In the genomic region with DNA sequence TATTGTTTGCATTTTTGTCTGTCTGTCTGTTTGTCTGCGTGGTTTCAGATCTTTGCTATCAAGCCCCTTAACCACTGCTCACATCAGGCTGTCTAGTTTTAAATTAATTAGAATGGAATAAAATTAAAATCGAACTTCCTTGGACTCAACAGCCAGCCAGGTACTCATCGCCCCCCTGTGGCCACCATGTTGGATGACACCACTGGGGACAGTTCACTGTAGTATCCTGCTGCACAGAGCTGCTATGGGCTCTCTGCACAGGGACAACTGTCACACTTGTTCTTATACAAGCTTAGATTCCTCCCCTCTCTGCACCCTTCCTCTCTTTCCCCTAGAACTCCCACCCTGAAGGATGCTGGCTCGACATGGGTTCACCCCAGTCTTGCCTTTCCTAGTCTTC, we compare ENCODE assay signal across 10 mouse cellular contexts. TPM values are rescaled to one million over a fixed set of nuclear protein-coding genes. Genes with fewer than 3 reads are reported as not detected.
DNase-seq lines count a peak whose midpoint lies in the region; ATAC-seq and TF ChIP-seq lines count a peak whose summit lies in the region.
"Had no signal": no experiment of that assay in that cellular context is flagged by ENCODE, and none has a peak within 500 bp of the region (broad histone marks: within the 10 kb centered on the region; RNA-seq: fewer than 3 reads in every experiment).

No protein-coding gene starts in this region.

- 36% methylated on average over 4 of the region's 4 CpGs for WGBS in hindbrain, embryonic 11.5 days
- WGBS in hindbrain, embryonic 12.5 days = 32% methylated on average over 4 of the region's 4 CpGs
- WGBS in lung, postnatal 0 days = 25% methylated on average over 4 of the region's 4 CpGs

- H3K36me3 ChIP-seq in hindbrain, embryonic 11.5 days (ENCODE audit: control insufficient read depth, insufficient read depth, low read length) = no peaks in the 10 kb centered on the region
- H3K36me3 ChIP-seq in hindbrain, embryonic 12.5 days = peaks cover 42% of the 10 kb centered on the region
- no peaks in the 10 kb centered on the region for H3K36me3 ChIP-seq in lung, postnatal 0 days (ENCODE audit: insufficient read depth, low read length)

- no peak for TF ChIP-seq EP300 in lung, postnatal 0 days (IDR thresholded peaks at IDR 0.05)

- no peaks in the 10 kb centered on the region for H3K4me1 ChIP-seq in hindbrain, embryonic 11.5 days (replicated peaks; ENCODE audit: control insufficient read depth, insufficient read depth, low read length)
- no peaks in the 10 kb centered on the region; the same call in 1 of the 2 replicates for H3K4me1 ChIP-seq in hindbrain, embryonic 12.5 days
- no peaks in the 10 kb centered on the region for H3K4me1 ChIP-seq in lung, postnatal 0 days (ENCODE audit: insufficient read depth, low read depth, low read length)

- no peak overlapping the region for H3K4me2 ChIP-seq in hindbrain, embryonic 11.5 days (replicated peaks; ENCODE audit: low read depth, low read length)
- H3K4me2 ChIP-seq in hindbrain, embryonic 12.5 days (replicated peaks) = no peak overlapping the region
- H3K4me2 ChIP-seq in lung, postnatal 0 days (replicated peaks; ENCODE audit: low read depth, low read length) = no peak overlapping the region

- peak; percentile 66 for TF ChIP-seq CTCF in lung, postnatal 0 days (IDR thresholded peaks at IDR 0.05)

- H3K9ac ChIP-seq in hindbrain, embryonic 11.5 days (ENCODE audit: low read depth, low read length) = no peak overlapping the region
- H3K9ac ChIP-seq in hindbrain, embryonic 12.5 days = no peak overlapping the region
- no peak overlapping the region for H3K9ac ChIP-seq in lung, postnatal 0 days (replicated peaks; ENCODE audit: low read depth)

- no peak for ATAC-seq in hindbrain, embryonic 11.5 days (ENCODE audit: low FRiP score)
- no peak; the same call in 1 of the 2 replicates for ATAC-seq in hindbrain, embryonic 12.5 days (ENCODE audit: low FRiP score)
- ATAC-seq in lung, postnatal 0 days = no peak
- ATAC-seq in monocyte, adult 5-6 weeks (replicated peaks; ENCODE audit: insufficient number of reproducible peaks, low FRiP score, low TSS enrichment, poor library complexity, severe bottlenecking) = no peak

- DNase-seq in hindbrain, embryonic 11.5 days (ENCODE audit: low spot score) = peak; percentile 52
- peak; percentile 30 for DNase-seq in CD4-positive helper T cell, adult 2 months (ENCODE audit: low read depth, low spot score)
- DNase-seq in brain, adult 2 months (ENCODE audit: low read depth, low spot score) = peak; percentile 65
- no peak for DNase-seq in lung, postnatal 0 days (ENCODE audit: low spot score)
- no peak for DNase-seq in ovary, postnatal 14 days (ENCODE audit: low spot score)
- no peak for DNase-seq in right cerebral cortex, postnatal 14 days

- no peak overlapping the region for H3K27ac ChIP-seq in hindbrain, embryonic 11.5 days (ENCODE audit: low read depth, low read length)
- no peak overlapping the region for H3K27ac ChIP-seq in hindbrain, embryonic 12.5 days
- H3K27ac ChIP-seq in lung, postnatal 0 days (ENCODE audit: low read length) = no peak overlapping the region

- no peak overlapping the region for H3K4me3 ChIP-seq in hindbrain, embryonic 11.5 days (ENCODE audit: low read depth, low read length)
- no peak overlapping the region for H3K4me3 ChIP-seq in hindbrain, embryonic 12.5 days
- no peak overlapping the region for H3K4me3 ChIP-seq in lung, postnatal 0 days (ENCODE audit: low read depth, low read length)

- no peaks in the 10 kb centered on the region for H3K27me3 ChIP-seq in hindbrain, embryonic 11.5 days (ENCODE audit: control insufficient read depth, insufficient read depth, low read length)
- no peaks in the 10 kb centered on the region for H3K27me3 ChIP-seq in hindbrain, embryonic 12.5 days
- H3K27me3 ChIP-seq in lung, postnatal 0 days (replicated peaks; ENCODE audit: insufficient read depth, low read length) = no peaks in the 10 kb centered on the region

- H3K9me3 ChIP-seq in hindbrain, embryonic 11.5 days (ENCODE audit: control insufficient read depth, low read length) = no peaks in the 10 kb centered on the region
- no peaks in the 10 kb centered on the region for H3K9me3 ChIP-seq in hindbrain, embryonic 12.5 days (replicated peaks)
- no peaks in the 10 kb centered on the region for H3K9me3 ChIP-seq in lung, postnatal 0 days (ENCODE audit: low read length)

RNA-seq across cellular contexts. Expression of gene Shank1, which starts 7.9 kb away (rescaled TPM):
- polyA plus RNA-seq in hindbrain, embryonic 11.5 days (2014; fragmentation: Nextera tagmentation; extraction: Ambion mirVana) = 5.1 and 6.9 TPM in 2 replicates
- polyA plus RNA-seq in hindbrain, embryonic 12.5 days (2016; fragmentation: Nextera tagmentation; extraction: Ambion mirVana) = 12.5 and 12.8 TPM in 2 replicates
- polyA plus RNA-seq in lung, postnatal 0 days (2015; fragmentation: Nextera tagmentation; extraction: Ambion mirVana) = 0.23 and 0.27 TPM in 2 replicates
- 0.19 to 1.2 TPM in 2 of 3 replicates, not detected in the other for total RNA-seq in monocyte, adult 5-6 weeks (2017)

RNA-seq across cellular contexts. Expression of gene Clec11a, which starts 11.2 kb away (rescaled TPM):
- 2.7 TPM in 2 replicates for polyA plus RNA-seq in hindbrain, embryonic 11.5 days (2014; fragmentation: Nextera tagmentation; extraction: Ambion mirVana)
- polyA plus RNA-seq in hindbrain, embryonic 12.5 days (2016; fragmentation: Nextera tagmentation; extraction: Ambion mirVana) = 2.0 and 2.9 TPM in 2 replicates
- 2.1 and 2.5 TPM in 2 replicates for polyA plus RNA-seq in lung, postnatal 0 days (2015; fragmentation: Nextera tagmentation; extraction: Ambion mirVana)
- total RNA-seq in monocyte, adult 5-6 weeks (2017) = 0.49 to 1.6 TPM (median 0.85 TPM) in 3 replicates

RNA-seq across cellular contexts. Expression of gene Gm15517, which starts 56.7 kb away (rescaled TPM):
- not detected in 2 replicates for polyA plus RNA-seq in hindbrain, embryonic 11.5 days (2014; fragmentation: Nextera tagmentation; extraction: Ambion mirVana)
- polyA plus RNA-seq in hindbrain, embryonic 12.5 days (2016; fragmentation: Nextera tagmentation; extraction: Ambion mirVana) = not detected in 2 replicates
- not detected in 2 replicates for polyA plus RNA-seq in lung, postnatal 0 days (2015; fragmentation: Nextera tagmentation; extraction: Ambion mirVana)
- total RNA-seq in monocyte, adult 5-6 weeks (2017) = not detected in 3 replicates
- polyA plus RNA-seq: large intestine, adult 2 months; neural tube, embryonic 14.5 days had no signal

Comparison
In these comparisons a context has a peak if more than half of its experiments do, and no peak if none do; other contexts are left out.
1. DNase-seq: peak in hindbrain, embryonic 11.5 days (single experiment), CD4-positive helper T cell, adult 2 months (single experiment) and brain, adult 2 months (single experiment); none in lung, postnatal 0 days (single experiment), ovary, postnatal 14 days (single experiment) and right cerebral cortex, postnatal 14 days (single experiment).